Mouse (Mus musculus) olfactory bulb, adult 2 months (tissue): Measurements from ENCODE around the gene Cdk5rap2. TPM values are rescaled to one million over a fixed set of nuclear protein-coding genes. Genes with fewer than 3 reads are reported as not detected.

Experiments
- H3K27ac ChIP-seq: fragments of 200-500 bp; 2 replicates; pipeline ENCODE4 v1.5.1; 2012; ENCODE audit warnings: low read depth, low read length; ENCODE audit not compliant: insufficient read depth
- H3K4me1 ChIP-seq: fragments of 200-500 bp; 2 replicates; pipeline ENCODE4 v1.6.1; 2012; ENCODE audit warnings: low read length; ENCODE audit not compliant: control insufficient read depth, insufficient read depth
- H3K4me3 ChIP-seq: fragments of 200-500 bp; 2 replicates; pipeline ENCODE4 v1.5.1; 2012; ENCODE audit warnings: mild to moderate bottlenecking, low read depth, low read length, moderate library complexity; ENCODE audit not compliant: insufficient read depth
- CTCF ChIP-seq: fragments of 200-500 bp; IDR thresholded peaks from 2 replicates; pipeline ENCODE4 v1.5.1; 2012; ENCODE audit warnings: low read depth, mild to moderate bottlenecking, low read length, moderate library complexity; ENCODE audit not compliant: insufficient read depth
- POLR2A ChIP-seq: fragments of 200-500 bp; IDR thresholded peaks from 2 replicates; pipeline ENCODE4 v1.6.1; 2012; ENCODE audit warnings: mild to moderate bottlenecking, low read depth, low read length, moderate library complexity; ENCODE audit not compliant: insufficient read depth
- WGBS: fragments of 180-500 bp; shearing (Covaris S2); methylation state at CpG from one replicate; pipeline ENCODE4 v1.1.7; 2018; 5-methylcytosine and 5-hydroxymethylcytosine counted together
- polyA plus RNA-seq: library from polyadenylated mRNA; stranded (reverse); fragments of >200 nt; gene quantifications from 2 replicates; pipeline ENCODE4 v1.2.4, GENCODE M21; 2012; ENCODE audit warnings: low replicate concordance; ENCODE audit not compliant: missing spikeins, insufficient read depth, insufficient read length

Gene Cdk5rap2
- polyA plus RNA-seq, 1 experiment: 306 TPM

- Histone ChIP-seq H3K4me1 (peaks cover 6% of the 10 kb centered on the region), H3K27ac (no peak overlapping the region), H3K4me3 (no peak overlapping the region)
- TF ChIP-seq CTCF (no peak), POLR2A (no peak)
- 95% methylated on average over 4 of the region's 4 CpGs for WGBS
These were observed 131.4 kb downstream of the Cdk5rap2 start for GRCm38 (mm10) chr4:70278882-70279281.

- TF ChIP-seq POLR2A (no peak), CTCF (no peak)
- 97% methylated on average over 3 of the region's 3 CpGs for WGBS
- no peak overlapping the region for H3K27ac ChIP-seq
These were observed 132.2 kb downstream of the Cdk5rap2 start for GRCm38 (mm10) chr4:70278057-70278456.

GRCm38 (mm10) chr4:70272943-70273342 is 137.3 kb downstream of the Cdk5rap2 start:
- 95% methylated on average over 4 of the region's 4 CpGs for WGBS
- TF ChIP-seq POLR2A (no peak), CTCF (no peak)
- Histone ChIP-seq H3K4me1 (no peaks in the 10 kb centered on the region), H3K4me3 (no peak overlapping the region), H3K27ac (no peak overlapping the region)

More at GRCm38 (mm10) chr4:70278057-70278456, 132.2 kb downstream of the Cdk5rap2 start:
- no peak overlapping the region for H3K4me3 ChIP-seq
- peaks cover 3% of the 10 kb centered on the region; the same call in 1 of the 2 replicates for H3K4me1 ChIP-seq

GRCm38 (mm10) chr4:70272527-70272926 is 137.7 kb downstream of the Cdk5rap2 start:
- Histone ChIP-seq H3K4me1 (no peaks in the 10 kb centered on the region), H3K27ac (no peak overlapping the region), H3K4me3 (no peak overlapping the region)
- TF ChIP-seq POLR2A (no peak), CTCF (no peak)
- WGBS: 83% methylated on average over 4 of the region's 4 CpGs

GRCm38 (mm10) chr4:70267213-70267906 is 142.9 kb downstream of the Cdk5rap2 start:
- WGBS: 95% methylated on average over 2 of the region's 2 CpGs
- H3K4me1 ChIP-seq: no peaks in the 10 kb centered on the region
- H3K4me3 ChIP-seq: no peak overlapping the region
- TF ChIP-seq POLR2A (no peak), CTCF (no peak)
- H3K27ac ChIP-seq: no peak overlapping the region

- WGBS: 69% methylated on average over 6 of the region's 6 CpGs
- Histone ChIP-seq H3K4me3 (no peak overlapping the region), H3K4me1 (peaks cover 4% of the 10 kb centered on the region), H3K27ac (no peak overlapping the region)
- no peak for TF ChIP-seq POLR2A
- TF ChIP-seq CTCF: no peak
These were observed 145.0 kb downstream of the Cdk5rap2 start for GRCm38 (mm10) chr4:70265248-70265647.

GRCm38 (mm10) chr4:70262850-70263249 is 147.4 kb downstream of the Cdk5rap2 start:
- Histone ChIP-seq H3K4me3 (no peak overlapping the region), H3K4me1 (peaks cover 17% of the 10 kb centered on the region), H3K27ac (no peak overlapping the region)
- 80% methylated on average over 5 of the region's 5 CpGs for WGBS
- TF ChIP-seq POLR2A: no peak
- TF ChIP-seq CTCF: no peak

- Histone ChIP-seq H3K4me1 (peaks cover 24% of the 10 kb centered on the region), H3K4me3 (no peak overlapping the region), H3K27ac (no peak overlapping the region)
- no peak for TF ChIP-seq POLR2A
- no peak for TF ChIP-seq CTCF
- 95% methylated on average over 5 of the region's 5 CpGs for WGBS
These were observed 148.9 kb downstream of the Cdk5rap2 start for GRCm38 (mm10) chr4:70261315-70261714.

- Histone ChIP-seq H3K27ac (no peak overlapping the region), H3K4me3 (no peak overlapping the region), H3K4me1 (peaks cover 24% of the 10 kb centered on the region)
- no peak for TF ChIP-seq CTCF
- no peak for TF ChIP-seq POLR2A
- WGBS: 96% methylated on average over 11 of the region's 11 CpGs
These were observed 149.8 kb downstream of the Cdk5rap2 start for GRCm38 (mm10) chr4:70260419-70260807.
